Mouse (Mus musculus): ENCODE results near the gene Pus10.

Gene Pus10

GRCm38 (mm10) chr11:23665311-23665786 lies at the start of gene Pus10:
Pus10 (plus strand) TSS chr11:23665674.
- H3K9me3 ChIP-seq (ENCODE audit: low read length): no peaks in the 10 kb centered on the region
- peaks cover 10% of the 10 kb centered on the region; the same call in 1 of the 2 replicates for H3K36me3 ChIP-seq (ENCODE audit: insufficient read depth, low read length)
- TF ChIP-seq POU5F1 (IDR thresholded peaks at IDR 0.05; ENCODE audit: borderline replicate concordance, low read length) (no peak), NANOG (IDR thresholded peaks at IDR 0.05; ENCODE audit: borderline replicate concordance, low read length) (no peak), CTCF (conservative IDR thresholded peaks at IDR 0.05; ENCODE audit: low read length) (no peak)
- H3K4me1 ChIP-seq (replicated peaks; ENCODE audit: low read depth, low read length): peaks cover 47% of the 10 kb centered on the region
- peak within 1 kb of the TSS; percentile 98 for H3K4me3 ChIP-seq (replicated peaks; ENCODE audit: low read length)
- no peaks in the 10 kb centered on the region for H3K27me3 ChIP-seq (ENCODE audit: insufficient read depth, low read length)

GRCm38 (mm10) chr11:23618995-23619394 lies 46.5 kb upstream of the Pus10 start:
- Histone ChIP-seq H3K9me3 (ENCODE audit: low read length) (no peaks in the 10 kb centered on the region), H3K4me1 (replicated peaks; ENCODE audit: low read depth, low read length) (no peaks in the 10 kb centered on the region), H3K4me3 (replicated peaks; ENCODE audit: low read length) (no peak overlapping the region), H3K27me3 (ENCODE audit: insufficient read depth, low read length) (no peaks in the 10 kb centered on the region), H3K36me3 (ENCODE audit: insufficient read depth, low read length) (no peaks in the 10 kb centered on the region)
- no peak for TF ChIP-seq POU5F1 (IDR thresholded peaks at IDR 0.05; ENCODE audit: borderline replicate concordance, low read length)
- TF ChIP-seq CTCF (conservative IDR thresholded peaks at IDR 0.05; ENCODE audit: low read length): no peak
- TF ChIP-seq NANOG (IDR thresholded peaks at IDR 0.05; ENCODE audit: borderline replicate concordance, low read length): no peak

DNA sequence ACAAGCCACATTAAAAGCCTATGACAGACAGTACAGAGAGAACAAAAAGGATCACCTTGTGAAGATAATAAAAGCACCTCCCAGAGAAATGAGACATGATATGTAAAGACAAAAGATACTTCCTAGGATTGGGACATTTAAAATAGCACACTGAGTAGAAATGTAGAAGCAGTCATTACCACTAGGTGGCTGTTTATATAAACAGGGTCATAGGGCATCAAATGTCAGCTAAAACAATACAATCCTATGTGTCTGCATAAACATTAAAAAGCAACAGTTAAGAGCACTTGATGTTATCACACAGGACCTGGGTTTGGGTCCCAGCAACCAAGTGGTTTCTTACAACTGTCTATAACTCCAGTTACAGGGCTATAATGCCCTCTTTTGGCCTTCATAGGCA lies 34.8 kb upstream of the Pus10 start:
- no peaks in the 10 kb centered on the region for H3K36me3 ChIP-seq (ENCODE audit: insufficient read depth, low read length)
- no peaks in the 10 kb centered on the region for H3K27me3 ChIP-seq (ENCODE audit: insufficient read depth, low read length)
- no peak overlapping the region for H3K4me3 ChIP-seq (replicated peaks; ENCODE audit: low read length)
- peaks cover 5% of the 10 kb centered on the region; the same call in 1 of the 2 replicates for H3K4me1 ChIP-seq (replicated peaks; ENCODE audit: low read depth, low read length)
- TF ChIP-seq NANOG (IDR thresholded peaks at IDR 0.05; ENCODE audit: borderline replicate concordance, low read length) (no peak), CTCF (conservative IDR thresholded peaks at IDR 0.05; ENCODE audit: low read length) (peak; percentile 32)
- H3K9me3 ChIP-seq (ENCODE audit: low read length): no peaks in the 10 kb centered on the region

DNA sequence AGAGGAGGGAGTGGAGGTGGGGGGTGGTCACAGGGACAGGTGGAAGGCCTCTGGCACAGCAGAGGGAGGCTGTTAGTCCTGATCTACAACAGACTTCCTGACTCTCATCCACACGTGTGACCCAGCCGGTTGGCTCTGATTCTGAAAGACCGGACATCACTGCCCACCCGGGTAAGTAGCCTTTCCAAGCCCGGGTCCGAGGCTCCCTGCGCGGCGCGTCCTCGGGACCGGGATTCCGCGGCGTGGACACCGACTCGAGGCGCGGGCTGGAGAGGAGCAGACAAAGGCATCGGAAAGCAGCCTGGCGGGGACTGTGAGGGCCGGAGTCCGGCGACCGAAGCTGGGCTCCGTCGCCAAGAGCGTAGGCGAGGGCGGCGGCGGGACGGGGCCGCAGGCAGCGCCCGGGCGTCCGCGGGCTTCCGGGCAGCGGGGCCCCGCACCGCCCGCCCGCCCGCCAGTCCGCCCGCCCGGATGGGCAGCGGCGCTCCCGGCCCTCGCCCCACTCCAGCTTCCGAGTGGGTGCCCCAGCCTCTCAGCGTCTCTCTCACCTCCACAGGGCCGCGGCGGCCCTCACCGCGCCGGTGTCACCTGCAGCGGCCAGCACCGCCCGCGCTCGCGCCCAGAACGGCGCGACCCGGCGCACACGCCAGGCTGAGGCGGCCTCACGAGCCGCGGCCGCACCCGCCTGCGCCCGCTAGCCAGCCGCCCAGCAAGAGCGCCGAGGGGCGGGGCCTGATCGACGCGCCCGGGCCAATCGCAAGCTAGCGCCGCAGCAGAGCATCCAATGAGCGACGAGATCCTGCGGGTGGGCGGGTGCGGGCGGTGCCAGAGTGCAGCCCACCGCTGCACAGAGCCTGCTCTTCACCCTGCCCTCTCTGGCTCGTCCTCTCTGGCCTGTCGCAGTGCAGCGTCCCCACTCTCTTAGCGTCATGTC lies 32.3 kb upstream of the Pus10 start, which contains the start of gene 0610010F05Rik:
Gene 0610010F05Rik (minus strand): TSS at position 695 of the 934 bp plus-strand sequence.
- Histone ChIP-seq H3K36me3 (ENCODE audit: insufficient read depth, low read length) (peaks cover 11% of the 10 kb centered on the region), H3K27me3 (ENCODE audit: insufficient read depth, low read length) (no peaks in the 10 kb centered on the region), H3K4me1 (replicated peaks; ENCODE audit: low read depth, low read length) (peaks cover 5% of the 10 kb centered on the region; the same call in 1 of the 2 replicates), H3K9me3 (ENCODE audit: low read length) (peaks cover 10% of the 10 kb centered on the region), H3K4me3 (replicated peaks; ENCODE audit: low read length) (peak within 1 kb of the TSS; percentile 90)
- TF ChIP-seq CTCF (conservative IDR thresholded peaks at IDR 0.05; ENCODE audit: low read length): no peak
- TF ChIP-seq POU5F1 (IDR thresholded peaks at IDR 0.05; ENCODE audit: borderline replicate concordance, low read length): no peak
- TF ChIP-seq NANOG (IDR thresholded peaks at IDR 0.05; ENCODE audit: borderline replicate concordance, low read length): no peak

DNA sequence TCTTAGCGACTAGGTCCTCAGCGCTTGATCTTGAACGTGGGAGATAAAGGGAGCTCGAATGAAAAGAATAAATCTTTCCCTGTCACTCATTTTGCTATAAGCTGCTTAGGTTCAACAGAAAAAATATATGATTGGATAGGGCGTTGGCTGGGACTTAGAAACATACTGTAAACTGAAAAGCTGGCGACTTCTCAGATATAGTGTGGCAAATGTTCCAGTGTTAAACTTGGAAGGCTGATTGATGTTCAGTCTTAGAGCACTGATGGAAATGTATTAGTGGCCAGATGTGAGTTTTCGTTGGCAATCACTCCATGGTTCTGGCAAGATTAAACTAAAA lies 31.6 kb upstream of the Pus10 start:
- Histone ChIP-seq H3K9me3 (ENCODE audit: low read length) (peaks cover 10% of the 10 kb centered on the region), H3K4me1 (replicated peaks; ENCODE audit: low read depth, low read length) (peaks cover 5% of the 10 kb centered on the region; the same call in 1 of the 2 replicates), H3K4me3 (replicated peaks; ENCODE audit: low read length) (0 out of 2 replicates have a peak overlapping the region, but pooled peaks have one; percentile 1), H3K36me3 (ENCODE audit: insufficient read depth, low read length) (peaks cover 14% of the 10 kb centered on the region), H3K27me3 (ENCODE audit: insufficient read depth, low read length) (no peaks in the 10 kb centered on the region)
- no peak for TF ChIP-seq POU5F1 (IDR thresholded peaks at IDR 0.05; ENCODE audit: borderline replicate concordance, low read length)
- no peak for TF ChIP-seq NANOG (IDR thresholded peaks at IDR 0.05; ENCODE audit: borderline replicate concordance, low read length)
- TF ChIP-seq CTCF (conservative IDR thresholded peaks at IDR 0.05; ENCODE audit: low read length): no peak

GRCm38 (mm10) chr11:23634573-23634972 lies 30.9 kb upstream of the Pus10 start:
- TF ChIP-seq CTCF (conservative IDR thresholded peaks at IDR 0.05; ENCODE audit: low read length): no peak
- TF ChIP-seq NANOG (IDR thresholded peaks at IDR 0.05; ENCODE audit: borderline replicate concordance, low read length): no peak
- TF ChIP-seq POU5F1 (IDR thresholded peaks at IDR 0.05; ENCODE audit: borderline replicate concordance, low read length): no peak
- peaks cover 20% of the 10 kb centered on the region for H3K36me3 ChIP-seq (ENCODE audit: insufficient read depth, low read length)

GRCm38 (mm10) chr11:23647431-23647830 lies 18.0 kb upstream of the Pus10 start:
- Histone ChIP-seq H3K27me3 (ENCODE audit: insufficient read depth, low read length) (no peaks in the 10 kb centered on the region), H3K36me3 (ENCODE audit: insufficient read depth, low read length) (peaks cover 60% of the 10 kb centered on the region), H3K4me3 (replicated peaks; ENCODE audit: low read length) (no peak overlapping the region), H3K9me3 (ENCODE audit: low read length) (0 out of 2 replicates have a peak, but pooled peaks cover 1% of the 10 kb centered on the region), H3K4me1 (replicated peaks; ENCODE audit: low read depth, low read length) (peaks cover 12% of the 10 kb centered on the region)
- TF ChIP-seq POU5F1 (IDR thresholded peaks at IDR 0.05; ENCODE audit: borderline replicate concordance, low read length) (no peak), CTCF (conservative IDR thresholded peaks at IDR 0.05; ENCODE audit: low read length) (no peak), NANOG (IDR thresholded peaks at IDR 0.05; ENCODE audit: borderline replicate concordance, low read length) (no peak)

More at GRCm38 (mm10) chr11:23634573-23634972, 30.9 kb upstream of the Pus10 start:
- Histone ChIP-seq H3K4me1 (replicated peaks; ENCODE audit: low read depth, low read length) (peaks cover 5% of the 10 kb centered on the region; the same call in 1 of the 2 replicates), H3K9me3 (ENCODE audit: low read length) (peaks cover 10% of the 10 kb centered on the region), H3K4me3 (replicated peaks; ENCODE audit: low read length) (no peak overlapping the region), H3K27me3 (ENCODE audit: insufficient read depth, low read length) (no peaks in the 10 kb centered on the region)

DNA sequence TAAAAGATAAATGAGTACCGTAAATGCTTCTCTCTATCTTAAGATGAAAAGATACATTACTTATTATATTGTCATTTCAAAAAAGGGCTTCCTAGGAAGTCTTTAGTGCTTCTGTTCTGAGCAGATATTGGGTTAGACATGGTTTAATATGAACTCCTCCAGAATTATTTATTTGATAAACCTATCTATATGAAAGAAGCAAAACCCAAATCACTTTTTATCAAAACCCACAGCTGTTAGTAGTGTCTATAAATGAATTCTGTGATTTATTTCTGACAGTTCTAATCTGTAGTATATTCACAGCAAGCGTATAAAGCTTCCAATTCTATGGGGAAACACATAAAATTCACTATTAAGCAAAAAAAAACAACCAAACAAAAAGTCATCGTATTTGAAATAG lies 17.6 kb upstream of the Pus10 start:
- no peaks in the 10 kb centered on the region for H3K9me3 ChIP-seq (ENCODE audit: low read length)
- TF ChIP-seq CTCF (conservative IDR thresholded peaks at IDR 0.05; ENCODE audit: low read length) (no peak), NANOG (IDR thresholded peaks at IDR 0.05; ENCODE audit: borderline replicate concordance, low read length) (no peak), POU5F1 (IDR thresholded peaks at IDR 0.05; ENCODE audit: borderline replicate concordance, low read length) (no peak)
- peaks cover 59% of the 10 kb centered on the region for H3K36me3 ChIP-seq (ENCODE audit: insufficient read depth, low read length)

More for the DNA sequence above, 17.6 kb upstream of the Pus10 start:
- no peaks in the 10 kb centered on the region for H3K27me3 ChIP-seq (ENCODE audit: insufficient read depth, low read length)
- H3K4me3 ChIP-seq (replicated peaks; ENCODE audit: low read length): no peak overlapping the region
- peaks cover 16% of the 10 kb centered on the region for H3K4me1 ChIP-seq (replicated peaks; ENCODE audit: low read depth, low read length)
